Mouse (Mus musculus) limb, embryonic 14.5 days (tissue): ENCODE results near the gene Zc3h13. TPM values are rescaled to one million over a fixed set of nuclear protein-coding genes. Genes with fewer than 3 reads are reported as not detected.

Experiments used
- ATAC-seq: fragments of 200-750 bp; cut with Nextera tagmentation; 2 replicates; pipeline ENCODE4 v1.8.0; 2017; ENCODE audit warnings: low read depth, moderate number of reproducible peaks, moderate TSS enrichment; ENCODE audit not compliant: low FRiP score
- DNase-seq: peaks from one replicate; pipeline ENCODE4 v3.0.0-alpha.2; 2015; ENCODE audit warnings: low spot score
- H3K27ac ChIP-seq: fragments of 300-500 bp; sonication (generic); replicated peaks from 2 replicates; pipeline ENCODE4 v1.5.1; 2014; ENCODE audit warnings: low read depth, mild to moderate bottlenecking, low read length, moderate library complexity, mixed read lengths
- H3K27me3 ChIP-seq: fragments of 300-500 bp; sonication (generic); 2 replicates; pipeline ENCODE4 v1.6.1; 2014; ENCODE audit warnings: low read length, mixed read lengths; ENCODE audit not compliant: control insufficient read depth, insufficient read depth
- H3K36me3 ChIP-seq: fragments of 300-500 bp; sonication (generic); 2 replicates; pipeline ENCODE4 v1.6.1; 2014; ENCODE audit warnings: mild to moderate bottlenecking, low read length, moderate library complexity, mixed read lengths; ENCODE audit not compliant: control insufficient read depth, insufficient read depth
- H3K4me1 ChIP-seq: fragments of 300-500 bp; sonication (generic); 2 replicates; pipeline ENCODE4 v1.6.1; 2014; ENCODE audit warnings: antibody characterized with exemption, low read length, mixed read lengths; ENCODE audit not compliant: control insufficient read depth, insufficient read depth
- H3K4me2 ChIP-seq: fragments of 300-500 bp; sonication (generic); replicated peaks from 2 replicates; pipeline ENCODE4 v1.6.1; 2014; ENCODE audit warnings: low read depth, mild to moderate bottlenecking, low read length, moderate library complexity; ENCODE audit not compliant: severe bottlenecking
- H3K4me3 ChIP-seq: fragments of 300-500 bp; sonication (generic); replicated peaks from 2 replicates; pipeline ENCODE4 v1.5.1; 2014; ENCODE audit warnings: low read length
- H3K9ac ChIP-seq: fragments of 300-500 bp; sonication (generic); 2 replicates; pipeline ENCODE4 v1.6.1; 2014; ENCODE audit warnings: mild to moderate bottlenecking, low read depth, low read length, moderate library complexity; ENCODE audit not compliant: severe bottlenecking
- H3K9me3 ChIP-seq: fragments of 300-500 bp; sonication (generic); 2 replicates; pipeline ENCODE4 v1.6.1; 2016; ENCODE audit warnings: low read length; ENCODE audit not compliant: control insufficient read depth
- POLR2A ChIP-seq: fragments of 200-500 bp; IDR thresholded peaks from 2 replicates; pipeline ENCODE4 v1.8.0; 2012; ENCODE audit warnings: inconsistent platforms, mild to moderate bottlenecking, moderate library complexity, borderline replicate concordance; ENCODE audit not compliant: insufficient read depth, insufficient read length; ENCODE audit errors: extremely low read depth
- WGBS: fragments of 180-500 bp; shearing (Covaris S2); extraction: QIAGEN DNeasy Blood & Tissue Kit; methylation state at CpG from one replicate; pipeline ENCODE4 v1.1.7; 2014; 5-methylcytosine and 5-hydroxymethylcytosine counted together
- microRNA-seq: library from miRNA; unstranded; fragments of <30 nt; microRNA quantifications from one replicate; pipeline ENCODE4, GENCODE M21; 2016
- polyA plus RNA-seq, 2 experiments: library from polyadenylated mRNA; depleted of rRNA in 1 of 2; stranded (reverse) in 1 of 2; unstranded in 1 of 2; fragments of >200 nt; fragmentation: Nextera tagmentation in 1 of 2; extraction: Ambion mirVana in 1 of 2; gene quantifications; 2 replicates each; pipeline versions ENCODE4 v1.2.1 to v1.2.3; 2012 to 2014

Zc3h13 gene
- polyA plus RNA-seq, 2 experiments, result 24.8 to 26.5 TPM

GRCm38 (mm10) chr14:75367503-75367902, 83.3 kb downstream of the Zc3h13 start:
- no peaks in the 10 kb centered on the region for H3K4me1 ChIP-seq
- H3K36me3 ChIP-seq, result no peaks in the 10 kb centered on the region
- no peak for TF ChIP-seq POLR2A
- no peaks in the 10 kb centered on the region for H3K27me3 ChIP-seq
- WGBS, result 41% methylated on average over 3 of the region's 3 CpGs
- no peak overlapping the region for H3K9ac ChIP-seq
- DNase-seq (no peak), ATAC-seq (no peak)
- H3K9me3 ChIP-seq, result no peaks in the 10 kb centered on the region
- H3K4me3 ChIP-seq, result no peak overlapping the region
- no peak overlapping the region for H3K27ac ChIP-seq
- H3K4me2 ChIP-seq, result no peak overlapping the region

- Histone ChIP-seq H3K27me3 (no peaks in the 10 kb centered on the region), H3K36me3 (no peaks in the 10 kb centered on the region), H3K27ac (no peak overlapping the region), H3K4me2 (no peak overlapping the region), H3K4me1 (no peaks in the 10 kb centered on the region), H3K4me3 (no peak overlapping the region), H3K9me3 (no peaks in the 10 kb centered on the region), H3K9ac (no peak overlapping the region)
- ATAC-seq, result no peak
- WGBS, result 88% methylated on average over 5 of the region's 5 CpGs
- DNase-seq, result no peak
- TF ChIP-seq POLR2A, result no peak
Observed at GRCm38 (mm10) chr14:75369880-75370279, 85.7 kb downstream of the Zc3h13 start.

- Histone ChIP-seq H3K27me3 (no peaks in the 10 kb centered on the region), H3K4me1 (no peaks in the 10 kb centered on the region), H3K27ac (no peak overlapping the region), H3K4me2 (no peak overlapping the region), H3K4me3 (no peak overlapping the region), H3K9ac (no peak overlapping the region), H3K9me3 (no peaks in the 10 kb centered on the region), H3K36me3 (no peaks in the 10 kb centered on the region)
- no peak for DNase-seq
- no peak for ATAC-seq
- WGBS, result 63% methylated on average over 11 of the region's 11 CpGs
- no peak for TF ChIP-seq POLR2A
Observed at GRCm38 (mm10) chr14:75375006-75375598, 90.9 kb downstream of the Zc3h13 start.

- ATAC-seq (no peak), DNase-seq (no peak)
- Histone ChIP-seq H3K27me3 (no peaks in the 10 kb centered on the region), H3K4me2 (no peak overlapping the region), H3K9ac (no peak overlapping the region), H3K4me3 (no peak overlapping the region), H3K36me3 (no peaks in the 10 kb centered on the region), H3K9me3 (no peaks in the 10 kb centered on the region), H3K27ac (no peak overlapping the region), H3K4me1 (no peaks in the 10 kb centered on the region)
- 21% methylated on average over 2 of the region's 2 CpGs for WGBS
- TF ChIP-seq POLR2A, result no peak
Observed at GRCm38 (mm10) chr14:75376256-75376655, 92.1 kb downstream of the Zc3h13 start.

- Histone ChIP-seq H3K27ac (no peak overlapping the region), H3K27me3 (no peaks in the 10 kb centered on the region), H3K9me3 (no peaks in the 10 kb centered on the region), H3K36me3 (no peaks in the 10 kb centered on the region), H3K9ac (no peak overlapping the region), H3K4me1 (no peaks in the 10 kb centered on the region), H3K4me2 (no peak overlapping the region), H3K4me3 (no peak overlapping the region)
- no peak for TF ChIP-seq POLR2A
- DNase-seq (no peak), ATAC-seq (no peak)
- WGBS, result 50% methylated on average over 7 of the region's 7 CpGs
Observed at GRCm38 (mm10) chr14:75377612-75378011, 93.4 kb downstream of the Zc3h13 start.

Small RNA genes lying within 50 kb of the gene (microRNA-seq; reads per million reads assigned to microRNA genes)
- not detected for gene Gm44482

Other genes with a start within 250 kb of the Zc3h13 start
- gene Lrrc63, start 153.5 kb upstream of the Zc3h13 start, polyA plus RNA-seq (2012; rRNA removed), result 0.04 TPM in 1 of 2 replicates, not detected in the other
- not detected in 2 replicates for gene Lrrc63, start 153.5 kb upstream of the Zc3h13 start, polyA plus RNA-seq (2014; fragmentation: Nextera tagmentation; extraction: Ambion mirVana)
- gene Lcp1, start 153.3 kb upstream of the Zc3h13 start, polyA plus RNA-seq (2012; rRNA removed), result 10.2 and 13.5 TPM in 2 replicates
- gene Lcp1, start 153.3 kb upstream of the Zc3h13 start, polyA plus RNA-seq (2014; fragmentation: Nextera tagmentation; extraction: Ambion mirVana), result 34.2 and 38.4 TPM in 2 replicates
- gene Cpb2, start 42.1 kb upstream of the Zc3h13 start, polyA plus RNA-seq (2012; rRNA removed), result not detected in 2 replicates
- gene Cpb2, start 42.1 kb upstream of the Zc3h13 start, polyA plus RNA-seq (2014; fragmentation: Nextera tagmentation; extraction: Ambion mirVana), result not detected in 2 replicates
- gene Siah3, start 171.6 kb downstream of the Zc3h13 start, polyA plus RNA-seq (2012; rRNA removed), result 0.94 and 1.2 TPM in 2 replicates
- gene Siah3, start 171.6 kb downstream of the Zc3h13 start, polyA plus RNA-seq (2014; fragmentation: Nextera tagmentation; extraction: Ambion mirVana), result 0.54 and 0.58 TPM in 2 replicates